ENCODE assay signal across 8 mouse cellular contexts in the genomic region with DNA sequence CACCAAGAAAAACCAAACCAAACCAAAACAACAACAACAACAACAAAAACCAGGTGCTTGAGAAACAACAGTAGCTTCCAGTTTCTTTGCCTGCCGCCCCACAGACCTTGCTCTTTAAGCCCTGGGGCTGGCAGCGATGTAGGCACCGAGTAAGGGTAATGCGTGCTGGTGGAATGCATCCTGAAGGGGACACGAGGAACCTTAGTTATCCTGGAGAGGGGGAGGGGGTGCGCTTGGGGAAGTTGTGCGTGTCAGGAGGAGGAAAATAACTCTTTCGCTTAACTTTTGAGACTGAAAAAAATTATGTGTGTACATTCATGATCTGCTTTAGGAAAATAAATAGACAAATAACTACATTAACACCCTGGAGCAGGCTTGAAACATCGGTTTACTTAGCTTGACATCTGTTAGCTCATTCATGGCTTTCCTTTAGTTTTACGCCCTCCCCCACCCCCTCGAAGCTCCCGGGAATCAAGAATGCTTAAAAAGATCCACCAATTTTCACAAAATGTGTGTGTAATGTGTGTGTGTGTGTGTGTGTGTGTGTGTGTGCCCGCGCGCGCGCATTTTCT. TPM values are rescaled to one million over a fixed set of nuclear protein-coding genes. Genes with fewer than 3 reads are reported as not detected.
DNase-seq lines count a peak whose midpoint lies in the region; ATAC-seq and TF ChIP-seq lines count a peak whose summit lies in the region.

No protein-coding gene starts in this region.

- no peak for TF ChIP-seq CTCF in liver, adult 2 months (IDR thresholded peaks at IDR 0.05; ENCODE audit: low read depth, low read length)

- no peaks in the 10 kb centered on the region for H3K36me3 ChIP-seq in liver, adult 2 months (ENCODE audit: control insufficient read depth, insufficient read depth, low read length)
- no peaks in the 10 kb centered on the region for H3K36me3 ChIP-seq in hindbrain, embryonic 13.5 days
- H3K36me3 ChIP-seq in liver, embryonic 12.5 days = no peaks in the 10 kb centered on the region
- no peaks in the 10 kb centered on the region for H3K36me3 ChIP-seq in stomach, embryonic 14.5 days (ENCODE audit: control insufficient read depth, insufficient read depth, low read length)

- no peak for TF ChIP-seq POLR2A in liver, adult 2 months (IDR thresholded peaks at IDR 0.05; ENCODE audit: extremely low read depth, insufficient read depth, low read length)

- peak overlapping the region; percentile 21; the same call in 1 of the 2 replicates for H3K9ac ChIP-seq in liver, adult 2 months (ENCODE audit: low read depth, low read length)
- peak overlapping the region; percentile 74; the same call in 1 of the 2 replicates for H3K9ac ChIP-seq in hindbrain, embryonic 13.5 days
- no peak overlapping the region for H3K9ac ChIP-seq in liver, embryonic 12.5 days
- H3K9ac ChIP-seq in stomach, embryonic 14.5 days (replicated peaks; ENCODE audit: low read depth, low read length) = no peak overlapping the region

- H3K4me1 ChIP-seq in liver, adult 2 months (ENCODE audit: control insufficient read depth, insufficient read depth, low read length) = peaks cover 5% of the 10 kb centered on the region; the same call in 1 of the 2 replicates
- peaks cover 28% of the 10 kb centered on the region for H3K4me1 ChIP-seq in hindbrain, embryonic 13.5 days (replicated peaks)
- peaks cover 2% of the 10 kb centered on the region; the same call in 1 of the 2 replicates for H3K4me1 ChIP-seq in liver, embryonic 12.5 days
- H3K4me1 ChIP-seq in stomach, embryonic 14.5 days (ENCODE audit: control insufficient read depth, insufficient read depth, low read length) = 0 out of 2 replicates have a peak, but pooled peaks cover 6% of the 10 kb centered on the region

- no peaks in the 10 kb centered on the region for H3K9me3 ChIP-seq in hindbrain, embryonic 13.5 days
- H3K9me3 ChIP-seq in liver, embryonic 12.5 days (replicated peaks) = no peaks in the 10 kb centered on the region
- H3K9me3 ChIP-seq in stomach, embryonic 14.5 days (ENCODE audit: control insufficient read depth, low read depth, low read length) = no peaks in the 10 kb centered on the region

- no peaks in the 10 kb centered on the region for H3K79me2 ChIP-seq in liver, adult 2 months (ENCODE audit: control insufficient read depth, insufficient read depth, low read length)

- ATAC-seq in hindbrain, embryonic 13.5 days (ENCODE audit: low FRiP score) = no peak
- no peak for ATAC-seq in liver, embryonic 12.5 days
- ATAC-seq in stomach, embryonic 14.5 days (ENCODE audit: insufficient number of reproducible peaks, insufficient read depth, low FRiP score, low read depth) = no peak

- 5% methylated on average over 17 of the region's 17 CpGs for WGBS in liver, adult 2 months
- 3% methylated on average over 17 of the region's 17 CpGs for WGBS in hindbrain, embryonic 13.5 days
- WGBS in liver, embryonic 12.5 days (ENCODE audit: insufficient replicate concordance) = 4% methylated on average over 17 of the region's 17 CpGs
- 4% methylated on average over 17 of the region's 17 CpGs for WGBS in stomach, embryonic 14.5 days

- DNase-seq in liver, adult 2 months (ENCODE audit: extremely low read depth, low read depth, low spot score) = no peak
- DNase-seq in liver = no peak
- no peak for DNase-seq in testis, postnatal 10 days (ENCODE audit: low spot score)
- DNase-seq in layer of hippocampus, adult 18-20 months (ENCODE audit: low spot score in 2 of 2) = no peak
- no peak for DNase-seq in left cerebral cortex, adult 8-10 months (ENCODE audit: low spot score in 2 of 2)

- H3K4me3 ChIP-seq in liver, adult 2 months (ENCODE audit: insufficient read depth, low read depth, low read length) = peak overlapping the region; percentile 67
- peak overlapping the region; percentile 65 for H3K4me3 ChIP-seq in hindbrain, embryonic 13.5 days
- peak overlapping the region; percentile 55 for H3K4me3 ChIP-seq in liver, embryonic 12.5 days
- peak overlapping the region; percentile 71 for H3K4me3 ChIP-seq in stomach, embryonic 14.5 days (ENCODE audit: low read depth, low read length)

- H3K27ac ChIP-seq in liver, adult 2 months (replicated peaks; ENCODE audit: insufficient read depth, low read depth, low read length) = peak overlapping the region; percentile 15; the same call in 1 of the 2 replicates
- no peak overlapping the region for H3K27ac ChIP-seq in hindbrain, embryonic 13.5 days
- H3K27ac ChIP-seq in liver, embryonic 12.5 days = no peak overlapping the region
- no peak overlapping the region for H3K27ac ChIP-seq in stomach, embryonic 14.5 days (ENCODE audit: low read length)

- H3K4me2 ChIP-seq in hindbrain, embryonic 13.5 days = peak overlapping the region; percentile 99
- peak overlapping the region; percentile 76 for H3K4me2 ChIP-seq in liver, embryonic 12.5 days
- peak overlapping the region; percentile 100 for H3K4me2 ChIP-seq in stomach, embryonic 14.5 days (replicated peaks; ENCODE audit: low read depth, low read length)

- H3K27me3 ChIP-seq in liver, adult 2 months (ENCODE audit: control insufficient read depth, insufficient read depth, low read length) = peaks cover 7% of the 10 kb centered on the region
- H3K27me3 ChIP-seq in hindbrain, embryonic 13.5 days = peaks cover 65% of the 10 kb centered on the region
- H3K27me3 ChIP-seq in liver, embryonic 12.5 days (replicated peaks) = peaks cover 61% of the 10 kb centered on the region
- H3K27me3 ChIP-seq in stomach, embryonic 14.5 days (ENCODE audit: control insufficient read depth, insufficient read depth, low read length) = 0 out of 2 replicates have a peak, but pooled peaks cover 3% of the 10 kb centered on the region

RNA-seq across cellular contexts. Expression of a gene that starts 1.3 kb away (rescaled TPM):
- total RNA-seq in liver, adult 2 months (2014; rRNA removed) = 31.0 and 37.5 TPM in 2 replicates
- polyA plus RNA-seq in liver, adult 2 months (2012; rRNA removed) = 2.9 and 3.1 TPM in 2 replicates
- 114 TPM in 2 replicates for polyA plus RNA-seq in hindbrain, embryonic 13.5 days (2015; fragmentation: Nextera tagmentation; extraction: Ambion mirVana)
- 9.2 and 10.0 TPM in 2 replicates for polyA plus RNA-seq in liver, embryonic 12.5 days (2016; fragmentation: Nextera tagmentation; extraction: Ambion mirVana)
- polyA plus RNA-seq in stomach, embryonic 14.5 days (2014; fragmentation: Nextera tagmentation; extraction: Ambion mirVana) = 44.4 and 46.1 TPM in 2 replicates
- total RNA-seq in layer of hippocampus, adult 18-20 months (2021) = 100 to 1,000 TPM; 414 to 427 TPM
- total RNA-seq in left cerebral cortex, adult 8-10 months (2022) = 100 to 1,000 TPM; 419 to 552 (median 475) TPM

RNA-seq across cellular contexts. Expression of a gene that starts 47.2 kb away (rescaled TPM):
- 4.9 and 10.7 TPM in 2 replicates for total RNA-seq in liver, adult 2 months (2014; rRNA removed)
- polyA plus RNA-seq in liver, adult 2 months (2012; rRNA removed) = 1.8 and 2.6 TPM in 2 replicates
- polyA plus RNA-seq in hindbrain, embryonic 13.5 days (2015; fragmentation: Nextera tagmentation; extraction: Ambion mirVana) = 99.4 and 113 TPM in 2 replicates
- 319 and 336 TPM in 2 replicates for polyA plus RNA-seq in liver, embryonic 12.5 days (2016; fragmentation: Nextera tagmentation; extraction: Ambion mirVana)
- polyA plus RNA-seq in stomach, embryonic 14.5 days (2014; fragmentation: Nextera tagmentation; extraction: Ambion mirVana) = 454 and 467 TPM in 2 replicates
- total RNA-seq in layer of hippocampus, adult 18-20 months (2021) = under 1 TPM in 1 of 2 experiments, not detected in 1; 0.25 TPM
- 1 to 10 TPM in 2 of 4 experiments, under 1 TPM in 2; 0.89 to 1.4 (median 1.1) TPM for total RNA-seq in left cerebral cortex, adult 8-10 months (2022)

Comparison
In these comparisons a context has a peak if more than half of its experiments do, and no peak if none do; other contexts are left out.
1. H3K9ac ChIP-seq: peak in liver, adult 2 months (single experiment) and hindbrain, embryonic 13.5 days (single experiment); none in liver, embryonic 12.5 days (single experiment) and stomach, embryonic 14.5 days (single experiment).
2. RNA of a gene that starts 47.2 kb away (polyA plus RNA-seq): 454 to 467 TPM in stomach, embryonic 14.5 days, 319 to 336 TPM in liver, embryonic 12.5 days and 99.4 to 113 TPM in hindbrain, embryonic 13.5 days; 1.8 to 2.6 TPM in liver, adult 2 months; every median in the first group is over 10 times any median in the second.
3. Peak in every context shown above with its lines, with median percentiles within 50 percentile points of each other: H3K4me3 ChIP-seq and H3K4me2 ChIP-seq.